Mouse (Mus musculus): ENCODE measurements around the gene Olfr169.
"Not testable (repeated sequence)": the region's sequence is repeated elsewhere in the genome, so short reads cannot be mapped to it uniquely, and the experiment has no call there.

Olfr169 gene

GRCm38 (mm10) chr16:19571709-19572108, at the start of gene Olfr169:
Olfr169 (minus strand) TSS chr16:19571809.
- in situ Hi-C loops (cut with MboI, MseI): not testable (repeated sequence)

- in situ Hi-C loops (cut with MboI, MseI): not testable (repeated sequence)
Measured at GRCm38 (mm10) chr16:19611782-19612181, 40.2 kb upstream of the Olfr169 start, which contains the start of gene Olfr170. Olfr170 (minus strand) TSS chr16:19611882.

GRCm38 (mm10) chr16:19603166-19603565, 31.6 kb upstream of the Olfr169 start:
- in situ Hi-C loops (cut with MboI, MseI): no loop called here

GRCm38 (mm10) chr16:19553429-19553828, 18.2 kb downstream of the Olfr169 start:
- in situ Hi-C loops (cut with MboI, MseI): not testable (repeated sequence)

- in situ Hi-C loops (cut with MboI, MseI): not testable (repeated sequence)
Measured at GRCm38 (mm10) chr16:19552246-19552645, 19.4 kb downstream of the Olfr169 start.

GRCm38 (mm10) chr16:19535455-19535854, 36.2 kb downstream of the Olfr169 start, which contains the start of gene Olfr168:
Olfr168 (minus strand) TSS chr16:19535555.
- in situ Hi-C loops (cut with MboI, MseI): no loop called here

GRCm38 (mm10) chr16:19522166-19522565, 49.4 kb downstream of the Olfr169 start, which contains the start of gene Olfr167:
Olfr167 (minus strand) TSS chr16:19522266.
- in situ Hi-C loops (cut with MboI, MseI): no loop called here

All from T-helper 2 cell (primary cell).